Mouse (Mus musculus): ENCODE measurements around the gene Mpped2.

The Mpped2 gene

GRCm38 (mm10) chr2:106844147-106844546 lies 151.1 kb downstream of the Mpped2 start:
- TF ChIP-seq GATA4 (IDR thresholded peaks at IDR 0.05; ENCODE audit: insufficient replicate concordance, low read length): no peak

GRCm38 (mm10) chr2:106844766-106845678 lies 152.0 kb downstream of the Mpped2 start:
- TF ChIP-seq GATA4 (IDR thresholded peaks at IDR 0.05; ENCODE audit: insufficient replicate concordance, low read length): no peak

GRCm38 (mm10) chr2:106846511-106846910 lies 153.4 kb downstream of the Mpped2 start:
- TF ChIP-seq GATA4 (IDR thresholded peaks at IDR 0.05; ENCODE audit: insufficient replicate concordance, low read length): no peak

- no peak for TF ChIP-seq GATA4 (IDR thresholded peaks at IDR 0.05; ENCODE audit: insufficient replicate concordance, low read length)
Observed at GRCm38 (mm10) chr2:106849389-106849788, 156.3 kb downstream of the Mpped2 start.

GRCm38 (mm10) chr2:106851515-106851914 lies 158.4 kb downstream of the Mpped2 start:
- TF ChIP-seq GATA4 (IDR thresholded peaks at IDR 0.05; ENCODE audit: insufficient replicate concordance, low read length): no peak

GRCm38 (mm10) chr2:106854213-106854612 lies 161.1 kb downstream of the Mpped2 start:
- TF ChIP-seq GATA4 (IDR thresholded peaks at IDR 0.05; ENCODE audit: insufficient replicate concordance, low read length): no peak

- TF ChIP-seq GATA4 (IDR thresholded peaks at IDR 0.05; ENCODE audit: insufficient replicate concordance, low read length): no peak
Observed at GRCm38 (mm10) chr2:106854758-106855157, 161.7 kb downstream of the Mpped2 start.

GRCm38 (mm10) chr2:106855184-106855583 lies 162.1 kb downstream of the Mpped2 start:
- no peak for TF ChIP-seq GATA4 (IDR thresholded peaks at IDR 0.05; ENCODE audit: insufficient replicate concordance, low read length)

GRCm38 (mm10) chr2:106855623-106856350 lies 162.7 kb downstream of the Mpped2 start:
- no peak for TF ChIP-seq GATA4 (IDR thresholded peaks at IDR 0.05; ENCODE audit: insufficient replicate concordance, low read length)

- TF ChIP-seq GATA4 (IDR thresholded peaks at IDR 0.05; ENCODE audit: insufficient replicate concordance, low read length): no peak
Observed at GRCm38 (mm10) chr2:106856361-106856961, 163.4 kb downstream of the Mpped2 start.

- no peak for TF ChIP-seq GATA4 (IDR thresholded peaks at IDR 0.05; ENCODE audit: insufficient replicate concordance, low read length)
Observed at GRCm38 (mm10) chr2:106857258-106857657, 164.2 kb downstream of the Mpped2 start.

- no peak for TF ChIP-seq GATA4 (IDR thresholded peaks at IDR 0.05; ENCODE audit: insufficient replicate concordance, low read length)
Observed at GRCm38 (mm10) chr2:106857711-106858110, 164.6 kb downstream of the Mpped2 start.

- TF ChIP-seq GATA4 (IDR thresholded peaks at IDR 0.05; ENCODE audit: insufficient replicate concordance, low read length): no peak
Observed at GRCm38 (mm10) chr2:106860856-106861679, 168.0 kb downstream of the Mpped2 start.

GRCm38 (mm10) chr2:106863050-106863653 lies 170.1 kb downstream of the Mpped2 start:
- no peak for TF ChIP-seq GATA4 (IDR thresholded peaks at IDR 0.05; ENCODE audit: insufficient replicate concordance, low read length)

Measured in liver, adult (tissue).